Mouse (Mus musculus) liver, postnatal 0 days (tissue): ENCODE measurements around the gene Keg1. TPM values are rescaled to one million over a fixed set of nuclear protein-coding genes. Genes with fewer than 3 reads are reported as not detected.
"Not testable (repeated sequence)": the region's sequence is repeated elsewhere in the genome, so short reads cannot be mapped to it uniquely, and the experiment has no call there.

Experiments
- ATAC-seq: fragments of 200-750 bp; cut with Nextera tagmentation; 2 replicates; pipeline ENCODE4 v1.8.0; 2017; ENCODE audit warnings: mild to moderate bottlenecking, moderate library complexity
- DNase-seq: peaks from one replicate; pipeline ENCODE4 v3.0.0-alpha.2; 2016
- H3K27ac ChIP-seq: fragments of 300-500 bp; sonication (generic); 2 replicates; pipeline ENCODE4 v1.5.1; 2014; ENCODE audit warnings: antibody characterized with exemption, moderate library complexity, mild to moderate bottlenecking, low read depth
- H3K27me3 ChIP-seq: fragments of 300-500 bp; sonication (generic); 2 replicates; pipeline ENCODE4 v1.6.1; 2014; ENCODE audit warnings: low read length, control low read depth, mixed read lengths; ENCODE audit not compliant: insufficient read depth
- H3K36me3 ChIP-seq: fragments of 300-500 bp; sonication (generic); replicated peaks from 2 replicates; pipeline ENCODE4 v1.6.1; 2014; ENCODE audit warnings: mild to moderate bottlenecking, control low read depth, low read length, moderate library complexity, mixed read lengths; ENCODE audit not compliant: insufficient read depth
- H3K4me1 ChIP-seq: fragments of 300-500 bp; sonication (generic); 2 replicates; pipeline ENCODE4 v1.6.1; 2014; ENCODE audit warnings: antibody characterized with exemption, mild to moderate bottlenecking, control low read depth; ENCODE audit not compliant: insufficient read depth
- H3K4me2 ChIP-seq: fragments of 300-500 bp; sonication (generic); 2 replicates; pipeline ENCODE4 v1.6.1; 2014; ENCODE audit warnings: low read depth, mild to moderate bottlenecking, low read length, moderate library complexity, mixed read lengths
- H3K4me3 ChIP-seq: fragments of 300-500 bp; sonication (generic); 2 replicates; pipeline ENCODE4 v1.5.1; 2014; ENCODE audit warnings: low read depth, low read length
- H3K9ac ChIP-seq: fragments of 300-500 bp; sonication (generic); replicated peaks from 2 replicates; pipeline ENCODE4 v1.6.1; 2014; ENCODE audit warnings: mild to moderate bottlenecking, moderate library complexity
- H3K9me3 ChIP-seq: fragments of 300-500 bp; sonication (generic); 2 replicates; pipeline ENCODE4 v1.6.1; 2016; ENCODE audit warnings: mild to moderate bottlenecking, control low read depth, low read length, mixed read lengths
- CTCF ChIP-seq: sonication (generic); IDR thresholded peaks from 2 replicates; pipeline ENCODE4 v1.5.1; 2016; ENCODE audit warnings: antibody characterized with exemption, low read depth
- EP300 ChIP-seq: IDR thresholded peaks from 2 replicates; pipeline ENCODE4 v1.6.1; 2016; ENCODE audit warnings: antibody characterized with exemption, low read depth, mild to moderate bottlenecking
- WGBS: fragments of 180-500 bp; shearing (Covaris S2); extraction: QIAGEN DNeasy Blood & Tissue Kit; methylation state at CpG from one replicate; pipeline ENCODE4 v1.1.7; 2014; ENCODE audit not compliant: insufficient replicate concordance; 5-methylcytosine and 5-hydroxymethylcytosine counted together
- polyA plus RNA-seq: library from polyadenylated mRNA; unstranded; fragments of >200 nt; fragmentation: Nextera tagmentation; extraction: Ambion mirVana; gene quantifications from 2 replicates; pipeline ENCODE4 v1.2.1, GENCODE M21; 2015

Keg1 gene
- polyA plus RNA-seq, 1 experiment from 2014 or later, result 16.3 TPM

DNA sequence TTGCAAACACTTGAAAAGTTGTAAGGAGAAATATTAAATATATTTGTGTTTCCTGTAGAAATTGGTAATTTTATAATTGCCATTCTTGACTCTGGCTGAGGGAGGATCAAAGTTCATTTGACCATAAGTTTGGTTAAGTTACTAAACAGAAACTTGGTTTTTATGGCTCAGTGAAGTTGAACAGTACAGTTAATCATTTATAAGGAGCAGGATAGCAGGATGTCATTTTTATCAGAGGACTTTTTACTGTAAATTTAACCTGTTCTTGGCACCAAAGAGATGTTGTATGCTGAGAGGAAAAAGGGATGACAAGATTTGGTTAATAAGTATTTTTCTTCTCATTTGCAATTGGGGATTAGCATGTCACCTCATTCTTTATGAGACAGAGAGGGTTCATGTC lies 10.9 kb upstream of the Keg1 start:
- no peak overlapping the region for H3K27ac ChIP-seq
- ATAC-seq, result no peak

DNA sequence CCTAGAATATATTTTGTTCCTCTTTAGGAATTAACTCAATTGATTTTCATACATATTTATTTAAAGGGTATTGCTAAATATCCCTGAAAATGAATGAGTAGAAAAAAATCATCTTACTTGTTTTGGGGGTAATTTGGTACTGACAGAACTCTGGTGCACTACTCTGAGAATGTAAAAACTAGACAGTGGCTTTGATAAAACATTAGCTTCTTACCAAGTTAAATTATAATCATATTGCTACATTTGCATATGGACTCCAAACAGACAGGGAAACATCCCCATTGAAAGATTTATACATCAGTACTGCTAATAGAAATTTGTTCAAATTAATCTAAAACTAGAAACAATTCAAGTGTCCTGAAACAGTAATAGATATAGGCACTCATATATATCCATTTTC lies 10.4 kb upstream of the Keg1 start:
- Histone ChIP-seq H3K9ac (no peak overlapping the region), H3K9me3 (no peaks in the 10 kb centered on the region), H3K4me2 (no peak overlapping the region), H3K4me3 (no peak overlapping the region), H3K4me1 (no peaks in the 10 kb centered on the region), H3K27ac (no peak overlapping the region), H3K27me3 (no peaks in the 10 kb centered on the region), H3K36me3 (no peaks in the 10 kb centered on the region)
- no peak for DNase-seq
- TF ChIP-seq EP300 (no peak), CTCF (no peak)
- no peak for ATAC-seq

More for the DNA sequence above, 10.9 kb upstream of the Keg1 start:
- no peak overlapping the region for H3K4me2 ChIP-seq
- no peaks in the 10 kb centered on the region for H3K27me3 ChIP-seq
- H3K4me3 ChIP-seq, result no peak overlapping the region
- no peaks in the 10 kb centered on the region for H3K4me1 ChIP-seq
- H3K36me3 ChIP-seq, result no peaks in the 10 kb centered on the region
- H3K9me3 ChIP-seq, result no peaks in the 10 kb centered on the region
- no peak for TF ChIP-seq CTCF
- no peak for TF ChIP-seq EP300
- H3K9ac ChIP-seq, result no peak overlapping the region
- no peak for DNase-seq

DNA sequence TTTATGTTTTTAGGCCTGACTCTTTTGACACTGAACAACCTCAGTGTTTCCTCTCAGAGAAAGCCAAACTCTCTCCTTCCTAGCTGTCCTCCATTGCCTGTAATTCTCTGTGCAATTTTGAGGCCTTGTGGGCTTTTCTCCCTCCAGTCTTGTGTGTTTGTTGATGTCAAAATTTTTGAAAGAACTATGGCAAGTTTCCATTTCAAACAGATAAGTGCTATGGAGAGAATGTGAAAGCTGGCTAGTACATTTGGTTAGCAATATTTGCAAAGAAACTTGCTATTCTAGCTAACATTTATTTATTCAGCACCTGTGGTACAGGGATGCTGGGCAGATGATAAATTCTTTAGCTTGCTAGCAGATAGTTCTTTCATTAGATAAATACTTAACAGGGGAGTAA lies 635 bp downstream of the Keg1 start:
- Histone ChIP-seq H3K9me3 (no peaks in the 10 kb centered on the region), H3K4me3 (no peak overlapping the region), H3K27ac (no peak overlapping the region), H3K36me3 (no peaks in the 10 kb centered on the region), H3K4me2 (peak overlapping the region; percentile 42; the same call in 1 of the 2 replicates), H3K27me3 (no peaks in the 10 kb centered on the region), H3K9ac (no peak overlapping the region), H3K4me1 (no peaks in the 10 kb centered on the region; the same call in 1 of the 2 replicates)
- ATAC-seq (no peak), DNase-seq (no peak)
- TF ChIP-seq EP300 (no peak), CTCF (no peak)

DNA sequence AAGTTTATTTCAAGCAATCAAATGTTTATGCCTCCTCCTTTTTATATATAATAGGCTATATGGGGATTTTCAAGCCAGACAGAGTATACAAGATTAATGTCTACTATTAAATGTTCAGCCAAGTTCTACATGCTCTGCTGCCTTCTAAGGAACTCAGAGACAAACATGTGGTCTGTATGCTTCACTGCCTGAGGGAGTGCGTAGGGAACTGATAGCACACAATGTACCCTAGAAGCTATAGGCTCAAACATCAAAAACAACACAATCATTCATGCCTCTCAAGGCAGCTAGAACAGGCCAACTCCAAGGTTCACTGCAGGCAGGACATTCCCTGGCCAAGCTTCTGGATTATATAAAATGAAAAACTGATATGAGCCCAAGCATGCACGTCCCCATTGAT lies 12.9 kb downstream of the Keg1 start:
- Histone ChIP-seq H3K36me3 (no peaks in the 10 kb centered on the region), H3K27me3 (no peaks in the 10 kb centered on the region), H3K4me2 (no peak overlapping the region), H3K27ac (no peak overlapping the region), H3K4me3 (no peak overlapping the region), H3K9ac (no peak overlapping the region), H3K9me3 (no peaks in the 10 kb centered on the region), H3K4me1 (no peaks in the 10 kb centered on the region)
- DNase-seq, result no peak
- TF ChIP-seq CTCF, result no peak
- TF ChIP-seq EP300, result no peak
- ATAC-seq, result peak; percentile 13; the same call in 1 of the 2 replicates
- 62% methylated on average over 2 of the region's 2 CpGs for WGBS

DNA sequence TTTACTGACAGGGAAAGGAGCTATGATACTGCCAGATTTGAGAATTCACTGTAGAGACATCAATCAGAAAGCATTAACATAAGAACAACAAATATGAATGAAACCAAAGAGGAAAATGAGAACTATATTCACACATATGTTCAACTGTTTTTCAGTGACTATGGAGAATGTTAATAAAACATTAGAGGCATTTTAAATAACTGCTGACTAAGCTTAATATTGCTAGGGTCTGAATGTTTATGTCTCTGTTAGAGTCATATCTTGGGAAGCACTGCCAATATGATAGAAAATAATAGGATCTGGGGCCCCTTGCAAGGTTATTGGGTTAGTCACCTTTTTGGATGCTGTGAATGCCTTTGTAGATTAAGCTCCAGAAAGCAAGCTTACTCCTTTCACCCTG lies 13.4 kb downstream of the Keg1 start:
- Histone ChIP-seq H3K4me2 (no peak overlapping the region), H3K9ac (no peak overlapping the region), H3K4me1 (no peaks in the 10 kb centered on the region), H3K27ac (no peak overlapping the region), H3K27me3 (no peaks in the 10 kb centered on the region), H3K4me3 (no peak overlapping the region), H3K9me3 (no peaks in the 10 kb centered on the region), H3K36me3 (no peaks in the 10 kb centered on the region)
- DNase-seq (no peak), ATAC-seq (no peak)
- TF ChIP-seq CTCF (no peak), EP300 (no peak)

DNA sequence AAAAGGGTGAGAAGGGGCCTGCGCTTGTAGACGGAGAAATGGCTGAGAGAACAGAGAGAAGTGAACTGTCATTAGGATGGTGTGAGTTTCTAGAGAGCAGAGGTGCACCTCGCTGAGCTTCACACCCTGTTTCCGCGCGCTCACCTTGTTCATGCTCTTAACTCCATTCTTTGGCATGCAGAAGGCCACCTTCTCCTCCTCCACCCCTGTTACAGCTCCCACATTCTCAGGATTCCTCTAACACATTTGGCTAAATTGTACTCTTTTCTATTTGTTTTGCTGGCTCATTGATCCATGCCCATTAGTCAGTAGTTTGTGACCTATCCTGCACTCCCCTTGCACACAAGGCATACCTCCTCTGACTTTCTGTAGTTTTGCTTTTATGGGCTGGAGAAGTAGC lies 23.6 kb downstream of the Keg1 start:
- H3K4me3 ChIP-seq, result no peak overlapping the region
- no peak for TF ChIP-seq EP300
- no peak for TF ChIP-seq CTCF
- no peaks in the 10 kb centered on the region for H3K9me3 ChIP-seq
- no peaks in the 10 kb centered on the region for H3K27me3 ChIP-seq
- 70% methylated on average over 6 of the region's 6 CpGs for WGBS
- no peak overlapping the region for H3K9ac ChIP-seq
- H3K4me2 ChIP-seq, result no peak overlapping the region
- H3K27ac ChIP-seq, result no peak overlapping the region
- DNase-seq, result no peak
- no peaks in the 10 kb centered on the region for H3K36me3 ChIP-seq
- H3K4me1 ChIP-seq, result no peaks in the 10 kb centered on the region
- ATAC-seq, result no peak

DNA sequence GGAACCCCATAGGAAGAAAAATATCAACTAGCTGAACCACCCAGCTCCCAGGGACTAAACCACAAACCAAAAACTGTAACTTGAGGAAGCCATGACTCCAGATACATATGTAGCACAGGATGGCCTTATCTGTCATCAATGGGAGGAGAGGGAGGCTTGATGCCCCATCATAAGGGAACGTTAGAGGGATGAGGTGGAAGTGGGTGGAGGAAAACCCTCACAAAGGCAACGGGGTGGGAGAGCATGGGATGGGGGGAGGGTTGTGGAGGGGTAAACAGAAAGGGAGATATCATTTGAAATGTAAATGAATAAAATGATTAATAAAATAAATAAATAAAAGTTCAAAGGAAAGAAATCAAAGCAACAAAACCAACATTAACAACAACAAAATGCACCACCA lies 24.9 kb downstream of the Keg1 start:
- Histone ChIP-seq H3K4me2 (no peak overlapping the region), H3K4me3 (no peak overlapping the region), H3K36me3 (no peaks in the 10 kb centered on the region), H3K27ac (no peak overlapping the region), H3K27me3 (no peaks in the 10 kb centered on the region), H3K4me1 (no peaks in the 10 kb centered on the region), H3K9ac (no peak overlapping the region), H3K9me3 (no peaks in the 10 kb centered on the region)
- DNase-seq, result no peak
- 44% methylated on average over 2 of the region's 2 CpGs for WGBS
- ATAC-seq, result no peak
- TF ChIP-seq CTCF, result no peak
- TF ChIP-seq EP300, result no peak

DNA sequence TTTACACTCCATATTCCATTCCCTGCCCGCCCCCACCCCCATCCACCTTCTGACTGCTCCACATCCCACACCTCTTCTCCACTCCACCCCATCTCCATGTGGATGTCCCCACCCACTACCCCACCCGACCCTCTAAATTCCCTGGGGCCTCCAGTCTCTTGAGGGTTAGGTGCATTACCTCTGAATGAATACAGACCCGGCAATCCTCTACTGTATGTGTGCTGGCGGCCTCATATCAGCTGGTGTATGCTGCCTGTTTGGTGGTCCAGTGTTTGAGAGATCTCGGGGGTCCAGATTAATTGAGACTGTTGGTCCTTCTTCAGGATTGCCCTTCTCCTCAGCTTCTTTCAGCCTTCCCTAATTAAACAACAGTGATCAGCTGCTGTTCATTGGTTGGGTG lies 25.3 kb downstream of the Keg1 start:
- WGBS, result 69% methylated on average over 5 of the region's 5 CpGs
- not testable (repeated sequence) for DNase-seq, ATAC-seq, H3K27me3 ChIP-seq, H3K4me3 ChIP-seq, H3K4me1 ChIP-seq, H3K9me3 ChIP-seq, H3K27ac ChIP-seq, H3K4me2 ChIP-seq, H3K9ac ChIP-seq, H3K36me3 ChIP-seq

- H3K9ac ChIP-seq, H3K4me2 ChIP-seq, H3K27ac ChIP-seq, H3K9me3 ChIP-seq, DNase-seq, H3K4me1 ChIP-seq, H3K36me3 ChIP-seq, ATAC-seq, H3K4me3 ChIP-seq, H3K27me3 ChIP-seq: not testable (repeated sequence)
- 84% methylated on average over 7 of the region's 7 CpGs for WGBS
Measured at GRCm38 (mm10) chr19:12721596-12721995, 26.0 kb downstream of the Keg1 start.
